Mouse (Mus musculus): ENCODE results near the gene Abcc8.

- TF ChIP-seq POLR2A (IDR thresholded peaks at IDR 0.05; ENCODE audit: control insufficient read depth, extremely low read depth, insufficient read depth, low read length, poor library complexity) = no peak
- no peak for TF ChIP-seq CTCF (IDR thresholded peaks at IDR 0.05; ENCODE audit: borderline replicate concordance, control insufficient read depth, extremely low read depth, insufficient read depth, low read length, poor library complexity)
These were observed 76.7 kb downstream of the Abcc8 start for GRCm38 (mm10) chr7:46103075-46103591.

Measured in thymus, adult 2 months (tissue).